Mouse (Mus musculus) testis, adult 2 months (tissue): ENCODE data around the gene Rexo5. TPM values are rescaled to one million over a fixed set of nuclear protein-coding genes. Genes with fewer than 3 reads are reported as not detected.

ENCODE experiments used
- H3K27ac ChIP-seq: fragments of 200-500 bp; 2 replicates; pipeline ENCODE4 v1.5.1; 2012; ENCODE audit warnings: low read depth, low read length; ENCODE audit not compliant: control insufficient read depth, insufficient read depth
- H3K27me3 ChIP-seq: fragments of 200-500 bp; 2 replicates; pipeline ENCODE4 v1.6.1; 2012; ENCODE audit warnings: mild to moderate bottlenecking, low read length, moderate library complexity; ENCODE audit not compliant: control insufficient read depth, insufficient read depth
- H3K36me3 ChIP-seq: fragments of 200-500 bp; 2 replicates; pipeline ENCODE4 v1.6.1; 2012; ENCODE audit warnings: mild to moderate bottlenecking, low read length; ENCODE audit not compliant: control insufficient read depth, insufficient read depth
- H3K4me1 ChIP-seq: fragments of 200-500 bp; 2 replicates; pipeline ENCODE4 v1.6.1; 2012; ENCODE audit warnings: low read length; ENCODE audit not compliant: control insufficient read depth, insufficient read depth
- H3K4me3 ChIP-seq: fragments of 200-500 bp; 2 replicates; pipeline ENCODE4 v1.5.1; 2012; ENCODE audit warnings: low read depth, mild to moderate bottlenecking, low read length, moderate library complexity, mixed read lengths; ENCODE audit not compliant: control insufficient read depth
- CTCF ChIP-seq: fragments of 200-500 bp; IDR thresholded peaks from 2 replicates; pipeline ENCODE4 v1.5.1; 2012; ENCODE audit warnings: low read depth, mild to moderate bottlenecking, inconsistent platforms, low read length, moderate library complexity; ENCODE audit not compliant: control insufficient read depth, insufficient read depth, insufficient replicate concordance
- POLR2A ChIP-seq: fragments of 200-500 bp; IDR thresholded peaks from 2 replicates; pipeline ENCODE4 v1.6.1; 2012; ENCODE audit warnings: low read depth, mild to moderate bottlenecking, inconsistent platforms, low read length, moderate library complexity; ENCODE audit not compliant: control insufficient read depth
- polyA plus RNA-seq: library from polyadenylated mRNA; depleted of rRNA; stranded (reverse); fragments of >200 nt; gene quantifications from 2 replicates; pipeline ENCODE4 v1.2.3, GENCODE M21; 2012

Rexo5 gene
- polyA plus RNA-seq, 1 experiment: 51.7 TPM

- H3K4me1 ChIP-seq: no peaks in the 10 kb centered on the region
- peaks cover 2% of the 10 kb centered on the region for H3K36me3 ChIP-seq
- no peaks in the 10 kb centered on the region for H3K27me3 ChIP-seq
- no peak for TF ChIP-seq POLR2A
- no peak for TF ChIP-seq CTCF
- H3K27ac ChIP-seq: peak overlapping the region; percentile 85
- H3K4me3 ChIP-seq: no peak overlapping the region
These were observed 42.4 kb downstream of the Rexo5 start for GRCm38 (mm10) chr7:119835996-119836777.

- Histone ChIP-seq H3K4me3 (no peak overlapping the region), H3K4me1 (no peaks in the 10 kb centered on the region), H3K27me3 (no peaks in the 10 kb centered on the region), H3K36me3 (no peaks in the 10 kb centered on the region; the same call in 1 of the 2 replicates), H3K27ac (no peak overlapping the region)
- TF ChIP-seq CTCF (no peak), POLR2A (no peak)
These were observed 48.1 kb downstream of the Rexo5 start for GRCm38 (mm10) chr7:119841820-119842449.

- H3K36me3 ChIP-seq: no peaks in the 10 kb centered on the region; the same call in none of the 2 replicates
These were observed 51.7 kb downstream of the Rexo5 start for GRCm38 (mm10) chr7:119845541-119845940.

GRCm38 (mm10) chr7:119847396-119847795, 53.6 kb downstream of the Rexo5 start:
- no peaks in the 10 kb centered on the region; the same call in none of the 2 replicates for H3K36me3 ChIP-seq
- no peak overlapping the region for H3K27ac ChIP-seq
- no peak overlapping the region for H3K4me3 ChIP-seq
- H3K27me3 ChIP-seq: no peaks in the 10 kb centered on the region
- TF ChIP-seq POLR2A: no peak
- no peak for TF ChIP-seq CTCF
- H3K4me1 ChIP-seq: no peaks in the 10 kb centered on the region

More at GRCm38 (mm10) chr7:119845541-119845940, 51.7 kb downstream of the Rexo5 start:
- no peaks in the 10 kb centered on the region for H3K4me1 ChIP-seq
- no peak overlapping the region for H3K27ac ChIP-seq
- no peaks in the 10 kb centered on the region for H3K27me3 ChIP-seq
- no peak for TF ChIP-seq POLR2A
- no peak for TF ChIP-seq CTCF
- H3K4me3 ChIP-seq: no peak overlapping the region

GRCm38 (mm10) chr7:119849096-119849495, 55.3 kb downstream of the Rexo5 start:
- no peaks in the 10 kb centered on the region for H3K27me3 ChIP-seq
- no peaks in the 10 kb centered on the region for H3K4me1 ChIP-seq
- H3K27ac ChIP-seq: no peak overlapping the region
- TF ChIP-seq POLR2A: no peak
- TF ChIP-seq CTCF: no peak
- no peak overlapping the region for H3K4me3 ChIP-seq
- no peaks in the 10 kb centered on the region; the same call in none of the 2 replicates for H3K36me3 ChIP-seq

- H3K36me3 ChIP-seq: no peaks in the 10 kb centered on the region; the same call in 1 of the 2 replicates
- no peak for TF ChIP-seq POLR2A
- no peak for TF ChIP-seq CTCF
These were observed 56.9 kb downstream of the Rexo5 start for GRCm38 (mm10) chr7:119850737-119851136.

GRCm38 (mm10) chr7:119852494-119852893, 58.7 kb downstream of the Rexo5 start:
- Histone ChIP-seq H3K36me3 (no peaks in the 10 kb centered on the region; the same call in 1 of the 2 replicates), H3K27me3 (no peaks in the 10 kb centered on the region), H3K4me3 (no peak overlapping the region), H3K27ac (no peak overlapping the region), H3K4me1 (no peaks in the 10 kb centered on the region)
- no peak for TF ChIP-seq CTCF
- TF ChIP-seq POLR2A: no peak

More at GRCm38 (mm10) chr7:119850737-119851136, 56.9 kb downstream of the Rexo5 start:
- H3K4me1 ChIP-seq: no peaks in the 10 kb centered on the region
- no peak overlapping the region for H3K27ac ChIP-seq
- H3K27me3 ChIP-seq: no peaks in the 10 kb centered on the region
- no peak overlapping the region for H3K4me3 ChIP-seq
